Mouse (Mus musculus): ENCODE data around the gene Rcc1.

Gene Rcc1

DNA sequence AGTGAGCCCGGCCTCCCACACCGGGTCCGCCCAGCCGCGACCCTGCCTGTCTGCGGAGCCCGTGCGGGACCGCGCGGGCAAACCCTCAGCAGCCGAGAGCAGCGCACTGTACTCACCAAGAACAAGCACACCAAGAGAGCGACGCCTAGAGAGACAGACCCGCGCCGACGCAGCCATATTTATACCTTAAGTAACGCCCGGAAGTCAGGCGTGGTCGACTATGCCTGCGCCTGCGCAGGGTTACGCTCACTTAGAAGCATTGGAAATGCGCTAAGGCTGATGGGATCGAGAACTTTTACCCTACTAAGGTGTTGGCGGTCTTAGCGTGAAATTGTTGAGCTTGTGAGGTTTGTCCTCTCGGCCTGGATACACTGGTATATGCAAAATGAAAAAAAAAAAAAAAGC is at the start of gene Rcc1:
Gene Rcc1, minus strand, starts transcription at position 125 of the 405 bp plus-strand sequence.
- in situ Hi-C loops (cut with MboI; ENCODE audit: low pct_unique_long_range_greater_than_20kb in 1 of 2, low sequenced_read_pairs in 2 of 2, unreplicated experiment in 1 of 2) = no loop called here

DNA sequence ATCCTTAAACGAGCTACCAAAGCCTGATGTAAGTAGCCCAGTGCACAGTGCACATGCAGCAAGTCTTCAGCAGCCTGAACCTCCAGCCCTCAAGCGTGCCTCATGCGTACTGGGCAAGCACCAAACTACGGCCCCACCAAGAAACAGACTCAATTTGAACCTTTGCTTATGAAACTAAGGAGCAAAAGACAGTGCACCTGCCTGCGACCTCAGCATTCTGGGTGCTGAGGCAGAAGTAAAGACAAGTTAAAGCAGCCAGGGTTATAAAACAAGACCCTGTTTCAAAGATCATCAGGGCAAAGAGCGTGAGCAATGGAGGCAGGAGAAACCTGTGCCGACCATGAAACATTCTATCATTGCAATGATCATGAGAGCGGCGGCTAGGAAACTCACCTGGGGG is 47.6 kb upstream of the Rcc1 start:
- in situ Hi-C loops (cut with MboI; ENCODE audit: low pct_unique_long_range_greater_than_20kb in 1 of 2, low sequenced_read_pairs in 2 of 2, unreplicated experiment in 1 of 2) = no loop called here

DNA sequence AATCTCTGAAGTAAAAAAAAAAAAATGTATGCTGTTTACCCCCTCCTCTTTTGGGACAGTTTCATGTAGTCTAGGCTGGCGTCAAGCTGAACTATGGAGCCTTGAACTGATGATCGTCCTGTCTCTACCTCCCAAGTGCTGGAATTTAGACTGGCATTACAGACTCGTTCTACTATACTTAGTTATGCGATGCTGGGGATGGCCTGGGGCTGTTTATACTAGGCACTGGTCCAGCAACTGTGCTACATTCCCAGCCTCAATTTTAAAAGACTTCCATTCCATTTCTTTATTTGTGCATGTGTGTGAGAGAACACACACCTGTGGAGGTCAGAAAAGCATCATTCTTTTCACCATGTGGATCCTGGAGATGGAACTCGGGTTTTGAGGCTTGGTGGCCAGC is 45.5 kb upstream of the Rcc1 start:
- in situ Hi-C loops (cut with MboI; ENCODE audit: low pct_unique_long_range_greater_than_20kb in 1 of 2, low sequenced_read_pairs in 2 of 2, unreplicated experiment in 1 of 2) = no loop called here

DNA sequence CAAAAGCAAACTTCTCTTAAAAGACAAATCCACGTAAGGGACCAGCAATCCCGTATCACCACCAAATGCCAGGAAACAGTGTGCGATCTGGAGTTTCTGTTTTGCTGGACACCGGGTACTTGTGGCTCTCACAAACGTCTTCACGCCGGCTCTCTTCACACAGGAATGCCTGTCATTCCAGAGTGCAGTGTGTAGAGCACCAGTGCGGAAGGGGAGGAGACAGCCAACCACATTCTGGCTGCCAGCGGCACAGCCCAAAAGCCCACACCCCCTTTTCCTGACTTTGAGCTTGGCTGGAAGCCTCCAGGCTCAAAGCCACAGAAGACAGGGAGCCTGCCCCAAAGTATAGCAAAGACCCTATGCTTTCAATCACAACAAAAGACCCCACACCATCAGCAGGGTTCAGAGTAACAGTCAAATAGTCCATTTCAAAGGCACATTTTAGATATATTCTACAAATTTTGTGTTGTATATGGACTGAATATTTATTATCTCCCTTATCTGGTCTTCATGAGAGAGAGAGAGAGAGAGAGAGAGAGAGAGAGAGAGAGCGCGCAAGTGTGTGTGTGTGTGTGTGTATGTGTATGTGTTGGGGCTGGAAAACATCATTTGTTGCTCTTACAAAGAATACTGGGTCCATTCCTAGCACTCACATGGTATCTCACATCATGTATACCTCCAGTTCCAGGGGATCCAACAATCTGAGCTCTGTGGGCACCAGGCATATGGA is 44.8 kb upstream of the Rcc1 start:
- in situ Hi-C loops (cut with MboI; ENCODE audit: low pct_unique_long_range_greater_than_20kb in 1 of 2, low sequenced_read_pairs in 2 of 2, unreplicated experiment in 1 of 2) = no loop called here

DNA sequence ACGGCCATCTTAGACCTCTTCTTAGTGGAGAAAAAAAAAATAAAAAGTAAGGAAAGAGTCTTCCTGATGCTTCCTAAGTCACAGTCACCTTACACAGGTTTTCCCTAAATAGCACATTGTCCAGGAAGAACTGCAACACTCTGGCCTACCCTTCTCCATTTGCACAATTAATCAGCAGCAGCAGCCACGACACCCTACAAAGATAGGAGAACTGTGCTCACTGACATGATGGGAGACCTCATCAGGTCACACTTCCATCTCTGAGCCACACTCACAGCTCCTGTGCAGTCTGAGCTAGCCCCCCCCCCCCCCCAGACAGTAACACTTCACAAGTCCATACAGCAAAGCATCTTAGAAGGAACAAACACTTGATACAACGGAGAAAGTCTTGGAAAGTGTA is 43.7 kb upstream of the Rcc1 start:
- in situ Hi-C loops (cut with MboI; ENCODE audit: low pct_unique_long_range_greater_than_20kb in 1 of 2, low sequenced_read_pairs in 2 of 2, unreplicated experiment in 1 of 2) = no loop called here

DNA sequence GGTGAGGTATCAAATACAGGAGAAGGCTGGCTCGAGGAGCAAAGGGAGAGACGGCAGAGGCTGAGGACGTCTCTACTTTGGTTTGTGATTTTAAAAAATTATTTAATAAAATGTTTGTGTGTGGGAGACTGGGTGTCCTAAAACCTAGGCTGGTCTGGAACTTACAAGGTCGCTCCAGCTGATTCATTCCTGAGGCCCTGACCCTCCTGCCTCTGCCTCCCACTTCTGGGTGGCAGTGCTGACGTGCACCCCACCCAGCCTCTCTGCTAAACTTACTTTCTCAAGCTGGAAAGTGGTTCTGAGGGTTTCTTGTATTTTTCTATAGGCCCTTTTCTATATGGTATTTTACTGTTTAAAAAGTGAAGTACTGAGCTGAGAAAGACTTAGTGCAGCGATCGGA is 42.8 kb upstream of the Rcc1 start:
- in situ Hi-C loops (cut with MboI; ENCODE audit: low pct_unique_long_range_greater_than_20kb in 1 of 2, low sequenced_read_pairs in 2 of 2, unreplicated experiment in 1 of 2) = no loop called here

DNA sequence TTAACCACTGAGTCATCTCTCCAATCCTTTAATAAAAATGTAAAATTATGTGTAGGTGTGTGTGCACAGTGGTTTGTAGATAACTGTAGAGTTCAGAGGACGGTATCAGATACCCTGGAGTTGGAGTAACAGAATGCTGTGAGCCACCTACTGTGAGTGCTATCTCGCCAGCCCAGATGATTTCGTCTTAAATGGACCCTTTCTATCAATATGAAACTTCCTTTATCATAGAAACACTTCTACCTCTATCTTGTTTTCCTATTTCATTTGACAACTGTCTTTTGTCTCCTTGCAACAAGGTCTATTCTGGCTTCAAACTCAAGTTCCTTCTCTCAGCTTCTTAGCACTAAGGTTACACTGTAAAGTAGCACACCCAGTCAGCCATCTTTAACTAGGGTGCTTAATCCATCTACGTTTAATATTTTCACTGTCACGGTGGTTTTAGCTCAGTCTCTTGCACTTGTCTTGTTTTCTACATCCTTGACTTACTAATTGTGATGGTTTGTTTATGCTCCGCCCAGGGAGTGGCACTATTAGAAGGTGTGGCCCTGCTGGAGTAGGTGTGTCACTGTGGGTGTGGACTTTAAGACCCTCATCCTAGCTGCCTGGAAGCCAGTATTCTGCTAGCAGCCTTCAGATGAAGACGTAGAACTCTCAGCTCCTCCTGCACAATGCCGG is 37.8 kb upstream of the Rcc1 start:
- in situ Hi-C loops (cut with MboI; ENCODE audit: low pct_unique_long_range_greater_than_20kb in 1 of 2, low sequenced_read_pairs in 2 of 2, unreplicated experiment in 1 of 2) = no loop called here

DNA sequence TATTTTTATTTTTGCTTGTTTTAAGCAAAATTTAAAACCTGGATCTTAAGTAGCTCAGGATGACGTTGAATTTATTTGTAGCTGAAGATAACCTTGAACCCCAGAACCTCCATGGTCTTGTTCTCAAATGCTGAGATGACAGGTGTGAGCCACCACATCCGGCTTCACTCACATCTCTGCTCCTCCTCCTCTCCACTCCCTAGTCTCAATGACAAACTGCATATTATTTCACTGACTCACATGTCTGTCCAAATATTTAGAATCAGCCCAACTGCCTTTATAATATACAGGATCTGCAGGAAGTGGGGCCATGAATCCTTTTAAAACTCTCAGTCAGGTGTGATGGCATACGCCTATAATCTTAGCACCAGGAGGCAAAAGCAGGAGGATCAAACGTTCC is 35.9 kb upstream of the Rcc1 start:
- in situ Hi-C loops (cut with MboI; ENCODE audit: low pct_unique_long_range_greater_than_20kb in 1 of 2, low sequenced_read_pairs in 2 of 2, unreplicated experiment in 1 of 2) = no loop called here

DNA sequence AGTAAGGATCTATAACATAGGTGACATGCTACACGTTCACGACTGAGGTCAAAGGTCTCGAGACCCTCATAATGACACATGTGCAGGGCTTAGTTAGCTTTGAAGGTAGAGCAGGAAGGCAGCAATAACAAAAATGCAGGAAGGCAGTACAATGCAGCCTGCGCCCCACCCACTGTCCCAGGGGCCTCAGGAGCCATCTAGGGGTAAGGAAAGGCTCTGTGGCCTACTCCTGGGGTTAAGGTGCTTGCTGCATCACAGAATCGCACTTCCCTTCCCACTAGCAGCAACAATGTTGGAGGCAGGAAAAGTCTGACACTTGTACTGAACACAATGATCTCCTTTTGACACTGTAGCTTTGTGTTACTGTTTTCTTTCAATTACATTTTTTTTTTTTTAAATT is 34.2 kb upstream of the Rcc1 start:
- in situ Hi-C loops (cut with MboI; ENCODE audit: low pct_unique_long_range_greater_than_20kb in 1 of 2, low sequenced_read_pairs in 2 of 2, unreplicated experiment in 1 of 2) = no loop called here

DNA sequence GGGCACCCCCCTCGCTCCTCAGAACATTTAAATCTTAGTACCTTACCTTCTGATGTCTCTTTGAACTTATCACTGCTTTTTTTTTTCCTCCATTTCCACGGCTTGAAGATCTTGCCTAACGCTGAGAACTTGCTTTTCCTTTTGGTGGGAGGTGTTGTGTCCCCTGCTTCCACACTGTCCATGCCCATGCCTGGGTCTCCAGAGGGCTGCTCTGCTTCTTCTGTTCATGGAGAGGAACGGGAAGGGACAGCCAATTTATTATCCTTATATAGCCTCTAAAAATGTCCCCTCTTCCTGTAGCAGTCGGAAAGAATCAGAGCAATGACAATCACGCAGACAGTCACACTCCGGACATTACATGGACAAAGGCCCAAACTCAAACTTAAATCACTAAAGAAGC is 33.4 kb upstream of the Rcc1 start:
- in situ Hi-C loops (cut with MboI; ENCODE audit: low pct_unique_long_range_greater_than_20kb in 1 of 2, low sequenced_read_pairs in 2 of 2, unreplicated experiment in 1 of 2) = no loop called here

DNA sequence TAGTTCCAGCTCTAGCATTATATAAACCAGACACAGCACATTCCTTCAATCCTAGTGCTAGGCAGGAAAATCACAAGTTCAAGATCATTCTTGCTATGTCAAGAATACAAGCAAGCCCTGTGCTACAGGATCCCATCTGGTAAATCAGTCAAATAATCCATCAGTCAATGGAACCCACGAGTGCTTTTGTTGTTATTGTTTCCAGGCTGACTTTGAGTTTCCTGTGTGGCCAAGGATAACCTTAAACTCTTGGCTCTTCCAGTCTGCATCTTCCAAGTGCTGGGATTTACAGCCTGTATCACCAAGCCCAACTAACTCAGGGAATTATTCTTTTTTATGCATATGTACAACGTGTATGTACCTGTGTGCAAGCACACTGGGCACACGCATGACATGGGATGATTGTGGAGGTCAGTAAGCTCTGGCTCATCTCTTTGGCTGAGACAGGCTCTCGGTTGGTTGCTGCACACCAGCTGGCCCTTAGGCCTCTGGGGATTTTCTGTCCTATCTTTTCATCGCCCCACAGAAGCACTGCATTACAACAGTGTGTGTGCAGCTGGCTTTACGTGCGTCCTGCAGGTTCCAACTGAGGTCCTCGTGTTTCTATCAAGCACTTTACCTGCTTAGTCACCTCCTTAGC is 32.5 kb upstream of the Rcc1 start:
- in situ Hi-C loops (cut with MboI; ENCODE audit: low pct_unique_long_range_greater_than_20kb in 1 of 2, low sequenced_read_pairs in 2 of 2, unreplicated experiment in 1 of 2) = no loop called here

DNA sequence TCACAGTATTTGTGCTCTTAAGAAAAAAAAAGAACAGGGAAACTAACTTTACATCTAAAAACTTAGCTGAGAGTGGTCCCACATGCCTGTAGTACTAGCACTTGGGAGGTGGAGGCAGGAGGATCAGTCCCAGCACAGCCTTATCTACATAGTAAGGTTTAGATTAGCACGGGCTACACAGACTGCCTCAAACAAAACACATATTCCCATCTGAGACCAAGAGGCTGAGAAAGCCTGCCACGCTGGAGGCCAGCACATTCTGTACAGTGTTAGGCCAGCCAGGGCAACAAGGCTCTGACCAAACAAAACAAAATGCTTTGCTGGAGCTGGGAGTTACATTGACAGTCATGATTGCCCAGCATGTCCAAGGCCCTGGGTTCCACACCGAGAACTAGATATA is 30.1 kb upstream of the Rcc1 start:
- in situ Hi-C loops (cut with MboI; ENCODE audit: low pct_unique_long_range_greater_than_20kb in 1 of 2, low sequenced_read_pairs in 2 of 2, unreplicated experiment in 1 of 2) = no loop called here

DNA sequence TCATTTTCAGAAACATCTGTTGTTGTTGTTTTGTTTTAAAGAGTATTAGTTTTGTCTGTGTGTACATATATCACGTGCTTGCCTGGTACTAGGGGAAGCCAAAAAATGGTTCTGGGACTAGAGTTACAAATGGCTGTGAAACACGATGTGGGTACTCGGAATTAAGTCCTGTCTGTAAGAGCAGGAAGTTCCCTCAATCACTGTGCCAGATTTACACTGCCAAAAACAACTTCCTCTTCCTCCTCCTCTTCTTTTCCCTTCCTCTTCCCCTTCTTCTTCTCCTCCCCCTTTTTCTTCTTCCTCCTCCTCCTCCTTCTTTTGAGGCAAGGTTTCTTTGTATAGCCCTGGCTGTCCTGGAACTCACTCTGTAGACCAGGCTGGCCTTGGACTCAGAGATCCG is 28.9 kb upstream of the Rcc1 start:
- in situ Hi-C loops (cut with MboI; ENCODE audit: low pct_unique_long_range_greater_than_20kb in 1 of 2, low sequenced_read_pairs in 2 of 2, unreplicated experiment in 1 of 2) = no loop called here

DNA sequence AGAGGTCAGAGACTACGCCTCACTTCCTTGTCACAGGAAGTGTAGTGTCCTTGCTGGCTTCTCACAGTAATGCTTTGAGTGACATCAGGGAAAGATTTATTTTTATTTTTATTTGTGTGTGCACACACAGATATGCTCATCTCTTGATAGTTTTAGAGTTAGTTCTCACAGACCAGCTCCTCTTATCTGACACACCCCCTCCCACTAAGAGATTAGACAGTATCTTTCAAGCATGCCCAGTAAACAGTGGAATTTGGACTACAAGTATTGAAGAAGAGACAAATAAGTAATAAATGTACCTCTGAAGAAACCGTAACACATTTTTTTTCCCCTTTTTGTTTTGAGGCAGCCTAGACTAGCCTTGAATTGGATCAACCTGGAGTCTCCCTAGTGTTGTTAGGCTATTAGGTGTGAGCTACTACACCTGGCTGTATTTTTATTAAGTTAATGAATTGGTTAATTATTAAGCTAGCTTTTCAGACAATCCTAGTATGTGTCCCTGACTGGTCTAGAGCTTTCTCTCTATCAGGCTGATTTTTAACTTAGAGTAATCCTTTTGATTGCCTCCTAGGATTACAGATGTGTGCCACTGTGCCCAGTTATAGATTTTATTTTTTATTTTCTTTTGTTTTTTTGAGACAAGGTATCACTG is 27.7 kb upstream of the Rcc1 start:
- in situ Hi-C loops (cut with MboI; ENCODE audit: low pct_unique_long_range_greater_than_20kb in 1 of 2, low sequenced_read_pairs in 2 of 2, unreplicated experiment in 1 of 2) = no loop called here

DNA sequence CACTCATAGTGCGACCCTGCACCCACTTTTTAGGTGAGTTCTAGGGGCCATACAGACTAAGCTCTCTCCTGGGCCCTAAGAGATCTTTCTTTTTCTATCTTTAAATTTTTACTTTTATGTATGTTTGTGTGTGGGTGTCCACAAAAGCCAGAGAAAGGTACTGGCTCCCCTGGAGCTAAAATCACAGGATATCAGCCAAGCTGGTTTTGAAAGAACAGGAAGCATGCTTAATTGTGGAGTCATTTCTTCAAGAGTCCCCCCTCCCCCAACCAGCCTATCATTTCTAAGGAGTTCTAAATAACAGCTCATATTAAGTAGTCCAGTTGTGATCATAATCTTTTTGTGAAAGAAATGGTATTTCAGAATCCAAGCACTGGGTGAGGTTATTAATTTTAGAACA is 20.4 kb upstream of the Rcc1 start:
- in situ Hi-C loops (cut with MboI; ENCODE audit: low pct_unique_long_range_greater_than_20kb in 1 of 2, low sequenced_read_pairs in 2 of 2, unreplicated experiment in 1 of 2) = no loop called here

DNA sequence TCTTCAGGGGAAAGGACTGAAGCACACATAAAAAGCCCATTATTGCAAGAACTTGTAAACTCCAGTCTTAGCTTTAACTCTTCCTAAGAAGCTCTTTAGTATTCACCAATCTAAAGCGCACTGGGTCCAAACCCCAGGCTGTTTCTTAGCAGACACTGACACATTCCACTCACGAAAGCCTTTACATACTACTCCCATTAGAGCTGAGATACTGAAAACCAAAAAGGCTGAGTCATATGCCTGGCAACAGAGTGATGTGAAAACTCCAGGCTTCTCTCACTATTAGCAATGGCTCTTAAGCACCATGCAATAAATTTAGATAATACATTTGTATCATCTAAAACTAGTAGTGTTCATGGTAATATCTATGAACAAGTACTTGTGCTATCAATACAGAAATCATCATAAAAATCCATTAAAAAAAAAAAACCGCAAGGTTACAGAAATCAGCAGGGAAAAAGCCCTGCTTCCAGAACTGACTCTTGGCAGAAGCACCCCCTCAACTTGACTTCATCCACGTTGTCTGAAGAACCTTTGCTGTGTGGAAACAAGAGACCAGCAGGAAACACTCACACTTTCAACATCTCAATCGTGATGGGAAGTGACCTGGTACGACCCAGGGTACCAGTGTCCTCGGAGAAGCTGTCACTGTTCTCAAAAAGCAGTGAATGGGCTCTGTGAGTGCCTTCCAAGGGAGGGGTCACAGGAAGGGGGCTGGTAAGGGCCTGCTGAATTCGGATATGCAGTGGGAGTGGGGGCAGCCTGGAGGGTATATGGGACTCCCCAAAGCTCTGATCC is 16.7 kb upstream of the Rcc1 start:
- in situ Hi-C loops (cut with MboI; ENCODE audit: low pct_unique_long_range_greater_than_20kb in 1 of 2, low sequenced_read_pairs in 2 of 2, unreplicated experiment in 1 of 2) = no loop called here

DNA sequence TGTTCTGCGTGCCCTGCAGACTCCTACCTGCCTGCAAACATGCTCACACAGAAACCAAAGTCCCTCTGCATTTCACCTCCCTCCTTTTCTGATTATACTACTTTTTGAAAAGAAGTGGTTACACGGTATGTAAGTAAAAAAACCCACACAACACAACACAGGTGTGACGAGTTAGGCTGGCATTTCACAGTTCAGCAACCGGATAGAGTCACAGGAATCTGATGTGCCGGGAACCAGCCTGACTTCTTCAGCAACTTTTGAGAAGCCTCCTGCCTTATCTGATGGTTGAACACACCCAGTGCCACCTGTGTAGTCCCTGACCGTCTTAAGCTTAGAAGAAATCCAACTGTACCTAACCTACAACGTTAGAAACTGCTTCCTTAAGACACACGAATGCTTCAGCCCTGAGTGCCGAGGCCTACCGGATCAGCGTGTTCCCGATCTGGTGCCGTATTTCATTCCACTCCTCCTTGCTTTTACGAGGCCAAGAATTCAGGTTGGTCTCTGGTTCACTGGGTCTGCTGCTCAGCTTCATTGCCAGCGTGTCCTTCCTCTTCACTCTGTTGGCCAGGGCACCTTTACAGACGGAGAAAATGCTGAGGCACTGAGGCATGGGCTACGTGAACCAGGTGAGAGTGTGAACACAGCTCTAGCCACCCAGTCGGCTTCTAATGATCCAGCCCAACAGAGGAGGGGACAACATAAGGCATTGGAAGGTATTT is 14.2 kb upstream of the Rcc1 start:
- in situ Hi-C loops (cut with MboI; ENCODE audit: low pct_unique_long_range_greater_than_20kb in 1 of 2, low sequenced_read_pairs in 2 of 2, unreplicated experiment in 1 of 2) = no loop called here

DNA sequence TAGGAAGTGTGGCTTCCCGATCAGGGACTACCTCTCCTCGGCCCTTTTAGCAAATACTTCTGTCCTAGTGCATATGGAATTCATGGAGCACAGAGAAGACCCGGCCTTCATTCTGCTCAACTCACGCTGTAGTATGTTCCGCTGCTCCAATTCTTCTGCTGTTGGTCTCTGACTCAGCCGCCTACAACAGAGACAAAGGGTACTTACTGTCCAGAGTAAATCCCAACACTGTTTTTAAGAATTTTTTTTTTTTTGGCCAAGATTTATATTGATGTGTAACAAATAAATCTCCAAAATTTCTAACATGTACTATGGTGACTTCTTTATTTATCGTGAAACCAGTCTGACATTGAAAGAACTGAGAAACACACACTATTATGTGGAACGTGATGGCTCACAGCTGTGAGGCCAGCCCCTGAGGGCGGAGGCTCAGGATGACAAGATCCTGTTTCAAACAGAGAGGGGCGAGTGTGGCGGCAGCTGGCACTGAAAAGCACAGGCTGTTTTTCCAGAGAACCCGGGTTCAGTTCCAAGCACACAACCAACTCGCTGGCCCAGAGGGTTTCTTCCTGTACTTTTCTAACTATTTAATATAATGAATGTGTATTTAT is 12.2 kb upstream of the Rcc1 start:
- in situ Hi-C loops (cut with MboI; ENCODE audit: low pct_unique_long_range_greater_than_20kb in 1 of 2, low sequenced_read_pairs in 2 of 2, unreplicated experiment in 1 of 2) = no loop called here

Measured in mouse embryonic stem cell (cell line).